Mouse (Mus musculus) kidney, postnatal 14 days (tissue): ENCODE measurements at regions not wholly inside any gene's neighbourhood (a gene's known extent, or its start where the extent isn't known, plus 50 kb on each side); places are given as distances from the start of the nearest gene placed in this dataset.
A peak's percentile ranks its signal among the peaks of the same experiment; 100 is the strongest.

ENCODE experiments used
- DNase-seq: peaks from one replicate; pipeline ENCODE4 v3.0.0; 2022; ENCODE audit warnings: mixed read lengths

GRCm38 (mm10) chr8:29765831-29766230, 2318.4 kb downstream of the Poteg start:
- no peak for DNase-seq

- DNase-seq, result peak; percentile 23
Observed at GRCm38 (mm10) chr8:29766252-29766920, 2318.9 kb downstream of the Poteg start.

- no peak for DNase-seq
Observed at GRCm38 (mm10) chr8:29777081-29777785, 2329.8 kb downstream of the Poteg start.

- DNase-seq, result peak; percentile 15
Observed at GRCm38 (mm10) chr8:29789207-29789606, 2341.7 kb downstream of the Poteg start.

DNA sequence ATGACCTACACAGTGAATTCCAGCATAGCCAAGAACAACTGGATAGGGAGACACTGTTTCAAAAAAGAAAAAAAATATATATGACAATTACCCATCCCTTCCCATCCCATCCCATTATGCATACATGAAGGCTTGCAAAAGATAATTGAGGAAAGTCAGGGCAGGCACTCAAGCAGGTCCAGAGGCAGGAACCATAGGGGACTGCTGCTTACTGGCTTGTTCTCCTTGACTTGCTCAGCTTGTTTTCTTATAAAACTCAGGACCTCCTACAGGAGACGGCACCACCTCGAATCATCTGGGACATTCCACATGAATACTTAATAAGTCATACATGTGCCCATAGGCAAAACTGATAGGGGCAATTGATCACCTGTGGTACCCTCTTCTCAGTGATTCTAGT, 2342.6 kb downstream of the Poteg start:
- no peak for DNase-seq

GRCm38 (mm10) chr8:29807274-29807673, 2359.8 kb downstream of the Poteg start:
- DNase-seq, result no peak

- DNase-seq, result no peak
Observed at GRCm38 (mm10) chr8:29836044-29836443, 2388.6 kb downstream of the Poteg start.
